Mouse (Mus musculus) left cerebral cortex, postnatal 36 days (tissue): ENCODE results near the gene Notum. TPM values are rescaled to one million over a fixed set of nuclear protein-coding genes. Genes with fewer than 3 reads are reported as not detected.

Source experiments
- DNase-seq, 2 experiments: peaks; one replicate each; pipeline ENCODE4 v3.0.0; 2021 to 2022; ENCODE audit warnings: low spot score in 2 of 2, mixed read lengths in 1 of 2
- intact Hi-C: fragments of 180-260 bp; cut with DNase I; formaldehyde crosslinking; loops from one replicate; pipeline ENCODE4 v1.15.1; 2025
- total RNA-seq, 2 experiments: library from RNA; stranded (reverse); gene quantifications; 2 replicates each; pipeline ENCODE4 v1.2.3; 2021

The Notum gene
- total RNA-seq, 2 experiments from 2014 or later, result 5.6 to 6.6 TPM

DNA sequence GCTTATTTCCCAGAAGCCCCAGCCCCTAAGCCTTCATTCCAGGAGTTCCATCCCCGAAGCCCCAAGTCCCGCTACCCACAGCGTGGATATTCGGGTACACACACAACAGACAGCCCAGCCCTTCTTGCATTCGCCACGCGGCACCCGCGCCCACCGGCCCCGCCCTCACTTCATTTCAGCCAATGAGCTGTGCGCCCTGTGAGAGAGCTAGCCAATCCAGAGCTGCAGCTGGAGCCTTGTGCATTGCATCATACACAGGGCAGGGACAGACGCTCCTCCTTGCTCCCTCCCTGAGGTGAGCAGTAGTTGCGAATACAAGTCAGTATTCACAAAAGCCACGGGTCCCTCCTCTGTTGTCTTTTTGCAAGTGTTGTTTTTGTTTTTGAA is 17.4 kb downstream of the Notum start, which contains the start of gene Pycr1:
Gene Pycr1 (minus strand): TSS at position 169 of the 387 bp plus-strand sequence.
- peak; percentile 89 to 93 for DNase-seq
- intact Hi-C loops, result no loop called here

DNA sequence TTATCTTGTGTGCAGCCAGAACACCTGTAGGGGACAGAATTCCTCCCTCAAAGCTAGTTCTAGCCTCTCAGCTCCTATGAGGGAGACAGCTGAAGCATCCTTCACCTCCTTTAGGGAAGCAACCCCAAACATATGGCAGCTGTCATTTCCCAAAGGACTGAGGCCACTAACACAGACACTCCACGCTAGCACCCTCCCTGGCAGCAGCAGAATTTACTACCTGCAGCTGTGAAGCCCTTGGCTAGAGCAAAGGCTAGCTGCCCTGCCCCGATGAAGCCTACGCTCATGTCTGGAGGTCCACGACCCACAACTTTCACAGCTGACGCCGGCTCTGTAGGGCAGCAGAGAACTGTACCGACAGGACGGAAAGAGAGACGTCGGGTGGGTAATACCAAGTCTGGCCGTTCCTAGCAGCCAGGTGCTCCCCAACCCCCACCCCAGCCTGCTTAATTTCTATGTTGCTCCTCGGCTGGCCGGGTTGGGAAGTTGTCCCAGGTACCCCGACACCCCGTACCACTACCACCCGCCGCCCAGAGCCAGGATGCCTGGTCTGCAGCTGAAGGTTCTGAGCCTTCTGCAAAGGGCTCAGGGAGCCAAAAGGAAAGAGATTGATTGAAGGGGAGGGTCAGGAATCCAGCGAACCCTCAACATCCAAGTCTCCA is 17.9 kb downstream of the Notum start:
- DNase-seq, result no peak
- intact Hi-C loops, result no loop called here

DNA sequence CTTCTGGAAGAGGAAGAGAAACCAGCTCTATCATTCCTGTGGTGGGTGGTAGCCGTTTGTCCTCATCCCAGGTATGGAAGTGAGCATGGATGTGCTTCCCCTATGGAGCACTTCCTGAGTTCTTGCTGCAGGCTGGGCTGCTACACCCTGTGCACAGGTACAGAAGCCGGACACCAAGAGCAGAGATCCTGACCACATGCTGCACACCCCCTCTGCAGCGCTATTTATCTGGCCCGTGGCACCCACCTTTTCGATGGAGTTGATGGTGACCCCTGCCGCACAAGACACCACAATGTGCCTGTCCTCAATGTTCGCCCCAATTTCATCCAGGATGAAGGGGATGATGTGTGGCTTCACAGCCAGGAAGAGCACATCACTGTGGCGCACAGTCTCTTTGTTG is 19.1 kb downstream of the Notum start:
- intact Hi-C loops, result no loop called here
- no peak for DNase-seq

DNA sequence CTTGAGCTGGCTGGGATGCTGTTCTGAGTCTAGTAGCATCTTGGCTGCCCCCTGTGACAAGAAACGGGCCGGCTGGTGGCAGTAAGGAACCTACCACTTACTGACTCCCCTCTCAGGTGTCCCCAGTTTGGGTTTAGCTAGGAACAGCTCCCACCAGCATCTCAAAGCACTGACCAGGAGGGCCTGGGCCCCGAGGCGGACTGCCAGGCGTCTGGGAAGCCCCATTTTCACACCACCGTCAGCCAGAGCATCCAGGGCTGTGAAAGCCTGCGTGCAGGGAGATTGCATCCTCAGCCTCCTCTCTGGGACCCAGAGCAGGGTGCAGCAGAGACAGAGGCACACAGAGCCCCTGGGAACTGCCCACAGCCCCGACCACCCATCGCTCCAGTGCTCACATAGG is 19.7 kb downstream of the Notum start:
- intact Hi-C loops, result no loop called here
- DNase-seq, result no peak

DNA sequence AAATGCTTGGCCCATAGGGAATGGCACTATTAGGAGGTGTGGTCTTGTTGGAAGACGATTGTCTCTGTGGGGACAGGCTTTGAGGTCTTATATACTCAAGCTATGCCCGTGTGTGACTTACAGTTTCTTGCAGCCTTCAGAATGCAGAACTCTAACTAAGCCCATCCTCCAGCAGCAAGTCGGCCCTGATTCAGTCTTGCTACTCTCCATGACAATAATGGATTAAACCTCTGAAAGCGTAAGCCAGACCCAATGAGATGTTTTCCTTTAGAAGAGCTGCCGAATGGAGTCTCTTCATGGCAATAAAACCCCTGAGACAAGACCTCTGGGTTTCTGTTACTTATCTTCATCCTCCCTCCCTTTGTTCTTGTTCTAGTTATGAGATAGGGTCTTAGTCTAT is 26.2 kb downstream of the Notum start:
- DNase-seq, result no peak
- intact Hi-C loops, result no loop called here

DNA sequence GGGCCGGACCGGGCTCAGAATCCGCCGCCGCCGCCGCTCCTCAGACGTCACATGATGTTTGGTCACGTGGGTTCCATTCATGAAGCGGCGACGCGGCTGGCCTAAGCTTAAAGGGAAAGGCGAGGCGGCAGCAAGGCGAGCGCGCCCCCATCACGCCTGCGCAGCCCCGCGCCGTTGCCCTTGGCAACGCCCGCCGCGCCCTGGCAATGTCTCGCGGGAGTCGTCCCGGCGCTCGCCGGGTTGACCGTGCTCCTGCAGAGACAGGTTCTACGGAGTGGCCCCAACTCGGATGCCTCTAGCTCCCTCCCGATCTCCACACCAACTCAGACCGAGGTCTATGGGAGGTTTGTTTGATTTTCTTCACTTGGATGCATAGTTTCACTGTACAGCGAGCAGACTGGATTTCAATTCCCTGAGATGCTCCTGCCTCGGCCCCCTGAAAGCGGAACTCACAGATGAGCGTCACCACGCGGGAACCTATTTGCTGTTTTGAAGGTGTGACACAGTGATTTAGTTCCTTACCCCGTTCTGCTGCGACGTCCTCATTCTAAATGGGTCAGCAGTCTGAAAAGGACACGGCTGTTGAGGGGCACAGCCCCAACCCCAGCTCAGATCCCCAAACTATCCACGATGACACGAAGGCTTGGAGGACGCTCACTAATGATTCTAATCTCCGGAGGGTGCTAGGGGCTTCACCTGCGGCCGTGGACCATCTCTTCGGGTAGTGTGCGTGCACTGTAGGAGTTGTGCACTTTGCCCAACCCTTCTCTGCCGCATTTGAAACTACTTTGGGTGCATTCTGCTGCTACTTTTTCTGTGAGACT is 27.2 kb downstream of the Notum start, which contains the start of gene Mafg:
Gene Mafg (minus strand): TSS at position 81 of the 824 bp plus-strand sequence.
- intact Hi-C loops, result no loop called here

DNA sequence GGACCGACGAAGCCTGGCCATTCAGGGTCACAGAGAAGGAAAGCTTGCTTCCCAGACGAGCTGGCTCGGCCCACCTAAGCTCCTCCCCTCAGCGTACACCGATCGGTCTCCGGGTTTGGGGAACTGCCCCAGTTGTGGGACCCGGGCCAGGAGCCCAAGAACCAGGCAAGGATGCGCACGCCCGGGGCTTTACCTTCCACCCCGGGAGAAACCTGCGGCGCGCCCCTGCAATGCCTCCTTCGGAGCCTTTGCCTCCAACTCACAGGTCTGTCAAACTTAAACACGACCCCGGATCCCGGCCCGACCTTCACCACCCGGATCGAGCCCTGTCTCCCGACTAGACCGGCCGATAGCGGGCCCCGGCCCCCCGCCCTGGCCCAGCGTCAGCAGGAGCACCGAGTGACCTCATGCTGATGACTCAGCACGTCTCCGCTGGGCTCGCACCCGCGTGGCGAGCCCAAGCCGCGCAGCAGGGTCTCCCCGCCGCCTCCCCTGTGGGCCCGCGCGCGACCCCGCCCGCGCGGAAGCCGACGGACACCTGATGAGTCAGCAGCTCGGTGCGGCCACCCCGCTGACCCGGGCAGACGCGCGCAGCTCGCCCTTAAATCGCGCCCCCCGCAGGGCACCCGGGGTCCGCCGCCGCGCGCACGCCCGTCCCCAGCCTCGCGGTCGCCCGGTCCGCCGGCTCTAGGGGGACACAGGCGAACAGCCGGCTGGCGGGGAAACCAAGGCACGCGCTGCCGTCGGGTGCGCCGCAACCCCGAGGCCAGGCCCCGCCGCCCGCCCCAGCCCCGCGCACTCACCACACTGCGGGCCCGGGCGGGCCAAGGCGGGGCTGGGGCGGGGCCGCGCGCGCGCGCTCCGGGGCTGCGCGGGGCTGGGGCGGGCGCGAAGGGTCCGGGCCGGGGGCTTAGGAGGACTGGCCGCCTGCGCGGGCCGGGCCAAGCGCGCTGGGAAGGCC is 28.1 kb downstream of the Notum start:
- peak; percentile 64 to 69 for DNase-seq
- intact Hi-C loops, result no loop called here

More for the DNA sequence above, 27.2 kb downstream of the Notum start, which contains the start of gene Mafg:
- peak; percentile 90 to 92 for DNase-seq

DNA sequence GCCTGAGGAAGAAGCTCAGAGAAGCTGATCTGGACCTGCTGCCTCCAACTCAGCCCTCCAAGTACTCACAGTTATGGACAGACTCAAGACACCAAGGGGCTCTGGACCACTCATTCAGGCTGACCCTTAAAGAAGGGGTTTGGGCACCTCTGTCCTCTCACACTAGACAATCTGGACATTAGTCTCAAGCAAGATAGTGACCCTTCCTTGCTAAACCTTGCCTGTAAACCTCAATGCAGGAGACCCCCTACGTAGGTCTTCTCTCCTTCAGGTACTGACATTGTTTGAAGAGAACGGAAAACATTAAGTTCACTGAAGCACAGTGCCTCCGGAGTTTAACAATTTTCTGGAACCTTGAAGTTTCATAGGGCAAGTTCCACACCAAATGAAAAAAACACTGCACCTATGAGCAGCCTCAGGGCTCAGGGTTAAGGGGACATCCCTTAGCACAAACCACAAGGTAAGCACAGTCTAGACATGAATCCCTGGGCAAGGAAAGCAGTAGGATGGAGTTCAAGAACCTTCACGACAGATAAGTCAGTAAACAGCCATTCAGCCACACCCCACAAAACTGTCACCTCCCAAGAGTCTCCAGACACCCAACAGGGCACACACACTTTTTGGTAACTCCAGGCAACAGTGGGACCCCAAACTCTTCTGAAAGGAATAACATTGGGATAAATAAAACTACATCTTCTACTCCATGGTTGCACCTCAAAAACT is 29.1 kb downstream of the Notum start:
- no peak for DNase-seq
- intact Hi-C loops, result no loop called here

DNA sequence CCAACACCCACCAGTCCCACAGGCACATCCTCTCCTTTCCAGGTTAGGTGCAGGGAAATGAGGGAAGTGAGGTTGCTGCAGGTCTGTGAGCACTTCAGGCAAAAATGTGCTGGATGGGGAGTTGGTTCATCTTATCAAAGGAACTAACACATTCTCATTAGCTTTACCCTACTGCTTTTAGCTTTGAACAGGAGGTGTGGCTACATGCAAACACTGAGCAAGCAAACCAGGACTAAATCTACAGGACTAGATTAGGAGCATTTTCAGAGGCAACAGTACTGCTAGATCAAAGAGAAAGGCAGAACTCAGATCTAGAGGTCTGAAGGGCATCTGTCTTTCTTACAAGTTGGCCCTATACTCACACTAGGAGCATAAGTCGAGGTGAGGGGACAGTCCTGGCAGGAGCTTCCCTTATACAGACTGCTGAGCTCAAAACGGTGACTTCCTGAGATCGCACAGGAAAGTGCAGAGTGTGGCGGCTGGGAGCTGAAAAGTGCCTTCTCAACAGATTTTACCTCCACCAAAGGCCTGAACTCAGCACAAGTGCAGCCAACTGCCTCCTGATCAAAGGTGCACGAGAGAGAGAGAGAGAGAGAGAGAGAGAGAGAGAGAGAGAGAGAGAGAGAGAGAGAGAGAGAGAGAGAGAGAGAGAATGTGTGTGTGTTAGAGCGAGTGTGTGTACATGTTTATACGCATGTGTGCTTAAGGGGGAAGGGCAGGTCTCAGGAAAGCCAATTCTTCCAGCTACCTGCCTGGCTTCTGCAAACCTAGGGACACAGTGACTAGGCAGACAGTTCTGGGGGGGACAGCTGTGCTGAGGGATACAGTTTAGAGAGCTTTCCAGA is 29.9 kb downstream of the Notum start:
- intact Hi-C loops, result no loop called here
- no peak for DNase-seq

DNA sequence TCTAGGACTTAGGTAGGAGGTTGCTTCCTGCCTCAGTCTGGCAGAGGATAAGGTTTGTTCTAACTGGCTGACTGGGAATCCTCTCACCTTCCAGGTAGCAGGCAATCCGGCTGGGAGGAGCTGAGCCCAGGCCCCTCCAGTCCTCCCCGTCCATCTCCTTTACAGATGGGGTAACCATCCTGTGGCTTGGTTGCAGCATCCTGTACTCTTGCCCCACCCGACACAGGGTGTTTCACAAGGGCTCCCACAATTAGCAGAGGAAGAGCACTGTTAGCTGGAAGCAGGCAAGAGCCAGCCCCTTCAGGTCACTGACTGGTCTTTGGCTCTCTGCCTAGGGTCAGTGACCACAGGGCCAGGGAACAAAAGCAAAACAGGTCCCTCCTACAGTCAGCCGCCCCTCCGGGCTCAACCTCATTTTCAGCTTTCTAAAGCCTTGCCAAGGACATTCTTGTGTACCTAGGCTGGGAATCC is 30.5 kb downstream of the Notum start:
- DNase-seq, result no peak
- intact Hi-C loops, result no loop called here

DNA sequence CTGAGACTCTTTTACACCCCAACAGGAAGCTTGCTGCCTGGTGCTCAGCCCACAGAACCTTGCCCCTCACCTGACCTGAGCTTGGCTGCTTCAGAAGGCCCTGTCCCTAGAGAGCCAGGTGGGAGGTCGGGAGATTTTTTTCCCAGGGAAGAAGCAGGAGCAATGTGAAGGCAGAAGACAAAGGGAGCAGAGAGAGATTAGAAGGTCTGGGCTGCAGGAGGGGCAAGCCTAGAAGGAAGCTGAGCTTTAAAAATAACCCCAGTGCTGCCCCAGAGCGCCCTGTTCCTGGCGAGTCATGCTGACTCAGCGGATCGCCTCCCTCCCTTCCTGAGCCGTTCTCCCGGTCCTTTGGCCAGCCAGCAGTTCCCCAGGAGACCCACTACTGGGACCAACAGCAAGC is 31.1 kb downstream of the Notum start:
- intact Hi-C loops, result no loop called here
- no peak for DNase-seq

DNA sequence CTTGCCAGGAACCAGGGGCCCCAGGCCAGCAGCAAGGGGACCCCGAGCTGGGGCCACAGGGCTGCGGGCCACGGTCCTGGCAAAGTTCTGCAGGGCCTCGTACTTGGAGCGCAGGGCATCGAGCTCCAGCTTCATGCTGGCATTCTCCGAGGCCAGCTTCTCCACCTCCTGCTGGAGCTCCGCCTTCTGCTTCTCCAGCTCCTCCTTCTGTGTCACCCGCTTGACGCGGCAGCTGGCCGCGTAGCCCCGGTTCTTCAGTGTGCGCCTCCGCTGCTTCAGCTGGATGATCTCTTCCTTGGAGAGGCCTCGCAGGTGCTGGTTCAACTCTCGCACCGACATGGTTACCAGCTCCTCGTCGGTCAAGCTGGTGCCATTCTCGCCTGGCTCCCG is 31.6 kb downstream of the Notum start:
- DNase-seq, result no peak
- intact Hi-C loops, result no loop called here

DNA sequence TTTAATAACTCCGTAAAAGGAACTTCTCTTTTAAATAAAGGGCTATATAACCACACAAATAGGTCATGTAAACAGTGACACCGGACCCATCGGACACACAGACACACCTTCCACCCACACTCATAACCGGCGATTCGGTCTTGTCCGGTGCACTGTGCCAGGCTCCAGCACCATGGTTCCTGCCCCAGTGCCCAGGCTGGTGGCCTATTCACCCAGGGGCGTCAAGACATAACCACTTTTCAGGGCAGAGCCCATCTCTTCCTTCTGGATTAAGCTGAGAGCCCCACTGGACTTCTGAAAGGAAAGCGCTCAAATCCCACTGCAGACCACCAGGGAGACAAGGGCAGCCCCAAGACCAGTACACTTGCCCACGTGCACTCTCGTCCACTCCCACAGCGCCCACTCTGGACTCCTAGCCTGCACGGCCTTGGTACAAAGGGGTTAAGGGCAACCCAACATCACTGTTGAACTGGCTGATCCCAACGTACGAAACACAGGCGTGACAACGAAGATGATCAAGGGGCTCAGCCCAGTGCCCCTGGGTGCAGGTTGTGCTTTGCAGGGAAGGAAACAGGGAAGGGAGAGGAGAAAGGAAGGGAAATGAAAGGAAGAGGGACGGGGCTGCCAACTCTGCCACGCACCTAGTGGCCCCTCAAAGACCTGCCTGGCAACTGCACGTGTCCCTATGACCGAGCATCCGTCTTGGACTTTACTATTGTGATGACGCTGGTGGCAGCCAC is 32.2 kb downstream of the Notum start:
- no peak for DNase-seq
- intact Hi-C loops, result no loop called here

DNA sequence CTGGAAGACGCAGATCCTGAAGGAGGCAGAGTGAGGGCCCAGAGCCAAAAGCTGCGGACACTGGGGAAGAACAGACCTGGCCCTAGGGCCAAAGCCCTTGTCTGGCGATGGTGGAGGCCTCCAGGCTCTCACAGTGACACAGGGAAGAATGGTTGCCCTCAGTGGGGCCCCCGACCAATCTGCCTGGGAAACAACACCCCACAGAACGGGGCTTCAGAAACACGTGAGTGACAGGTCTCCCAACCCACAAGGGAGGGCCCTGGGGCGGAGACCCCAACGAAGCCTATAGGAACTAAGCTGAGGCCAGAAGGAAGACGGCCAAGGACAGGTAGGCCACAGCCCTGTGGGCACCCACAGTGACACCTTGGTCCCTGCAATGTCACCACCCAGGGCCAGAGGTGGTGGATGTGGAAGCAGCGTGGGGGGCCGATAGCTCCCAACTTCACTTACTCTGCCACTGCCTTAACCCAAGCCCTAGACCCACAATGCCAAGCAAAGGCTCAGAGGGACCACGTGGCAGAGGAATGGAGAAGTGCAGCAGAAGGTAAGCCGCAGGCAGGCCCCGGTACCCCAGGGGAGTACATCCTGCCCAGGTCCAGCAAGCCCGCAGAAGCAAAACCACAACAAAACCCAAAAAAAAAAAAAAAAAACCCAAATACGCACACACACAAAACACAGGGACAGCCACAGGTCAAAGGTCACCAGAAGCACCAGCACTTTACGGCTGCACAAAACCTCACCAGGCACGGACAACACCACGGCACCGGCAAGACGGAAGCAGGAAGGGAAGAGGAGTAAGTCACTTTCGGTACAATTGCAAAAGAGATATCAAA is 33.3 kb downstream of the Notum start:
- intact Hi-C loops, result no loop called here
- DNase-seq, result no peak

DNA sequence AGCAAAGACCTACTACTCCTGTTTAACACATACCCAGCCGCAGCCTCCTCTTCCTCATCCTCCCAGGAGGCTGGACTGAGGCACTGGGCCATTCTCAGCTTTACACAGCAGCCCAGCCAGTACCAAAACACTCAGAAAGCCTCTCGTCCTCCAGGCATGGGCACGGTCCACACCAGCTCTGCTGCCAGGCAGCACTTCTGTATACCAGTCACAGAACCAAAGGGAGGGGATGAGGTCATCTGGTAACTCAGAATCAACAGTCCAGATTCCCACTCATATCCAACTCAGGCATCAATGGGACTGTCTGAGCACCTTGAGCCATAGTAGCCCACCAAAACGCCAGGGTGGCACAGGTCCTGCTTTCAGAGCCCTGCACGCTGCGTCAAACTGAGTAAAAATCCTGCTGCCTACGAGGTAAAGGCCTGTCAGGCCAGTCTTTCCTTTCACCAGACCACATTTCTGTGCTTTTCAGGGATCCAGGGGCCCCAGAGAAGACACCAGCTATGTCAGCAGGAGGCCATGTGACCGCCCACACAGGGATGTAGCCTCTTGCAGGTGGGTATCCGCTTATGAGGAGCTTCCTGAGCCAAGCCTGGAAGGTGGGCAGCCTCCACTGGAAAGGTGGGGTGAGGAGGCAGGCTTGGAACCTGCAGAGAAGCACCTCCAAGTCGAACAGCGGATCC is 34.0 kb downstream of the Notum start:
- intact Hi-C loops, result no loop called here
- DNase-seq, result no peak

DNA sequence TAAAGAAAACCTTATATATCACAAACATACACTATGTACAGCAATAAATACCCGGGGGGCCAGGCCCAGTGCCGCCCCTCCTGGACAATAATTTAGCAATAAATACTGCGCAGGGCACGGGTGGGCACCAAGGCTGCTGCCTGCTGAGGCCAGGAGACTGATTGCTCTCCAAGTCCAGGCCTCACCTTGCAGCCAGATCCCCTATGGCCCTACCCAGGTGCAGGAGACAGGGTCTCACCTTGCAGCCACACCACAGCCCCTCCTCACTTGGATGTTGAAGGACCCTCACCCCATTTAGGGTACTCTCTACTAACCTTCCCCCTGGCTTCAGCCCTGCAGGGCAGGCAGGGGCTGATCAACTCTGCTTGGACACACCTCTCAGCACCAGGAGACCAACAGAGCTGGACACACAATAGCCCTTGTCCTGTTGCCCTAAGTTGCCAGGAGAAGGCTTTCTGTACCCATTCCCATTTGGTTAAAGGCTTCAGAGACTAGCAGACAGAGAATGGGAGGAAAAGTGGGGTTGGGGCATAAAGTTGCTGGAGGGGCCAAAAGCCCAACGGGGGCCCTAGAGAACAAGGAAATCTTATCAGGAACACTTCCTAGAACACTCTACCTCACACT is 35.7 kb downstream of the Notum start, which contains the start of gene Sirt7:
Gene Sirt7 (minus strand): TSS at position 89 of the 624 bp plus-strand sequence.
- intact Hi-C loops, result loop anchor here (2.0 kb wide), 1 partner anchor 88 kb away; the partner anchor contains the start of genes Cenpx and Lrrc45
- DNase-seq, result no peak
